Mouse (Mus musculus): ENCODE measurements at regions not wholly inside any gene's neighbourhood (a gene's known extent, or its start where the extent isn't known, plus 50 kb on each side); places are given as distances from the start of the nearest gene placed in this dataset.

GRCm38 (mm10) chr7:40065526-40065925 lies 548.0 kb downstream of the Zfp619 start:
- TF ChIP-seq EP300 (IDR thresholded peaks at IDR 0.05; ENCODE audit: low read depth) (no peak), CTCF (IDR thresholded peaks at IDR 0.05; ENCODE audit: low read depth) (no peak)

Data from liver, postnatal 0 days (tissue).